Mouse (Mus musculus) forebrain, embryonic 13.5 days (tissue): ENCODE data around the gene Gm17604. TPM values are rescaled to one million over a fixed set of nuclear protein-coding genes. Genes with fewer than 3 reads are reported as not detected.

ENCODE experiments used
- ATAC-seq: fragments of 200-750 bp; cut with Nextera tagmentation; 2 replicates; pipeline ENCODE4 v1.8.0; 2017
- H3K27ac ChIP-seq: fragments of 300-500 bp; sonication (generic); 2 replicates; pipeline ENCODE4 v1.5.1; 2015; ENCODE audit warnings: inconsistent platforms, mild to moderate bottlenecking, moderate library complexity
- H3K27me3 ChIP-seq: fragments of 300-500 bp; sonication (generic); 2 replicates; pipeline ENCODE4 v1.6.1; 2015; ENCODE audit warnings: mild to moderate bottlenecking, inconsistent platforms
- H3K36me3 ChIP-seq: fragments of 300-500 bp; sonication (generic); 2 replicates; pipeline ENCODE4 v1.6.1; 2015; ENCODE audit warnings: mild to moderate bottlenecking, inconsistent platforms; ENCODE audit not compliant: poor library complexity, severe bottlenecking
- H3K4me1 ChIP-seq: fragments of 300-500 bp; sonication (generic); 2 replicates; pipeline ENCODE4 v1.6.1; 2015; ENCODE audit warnings: inconsistent platforms
- H3K4me2 ChIP-seq: fragments of 300-500 bp; sonication (generic); 2 replicates; pipeline ENCODE4 v1.6.1; 2015; ENCODE audit warnings: inconsistent platforms, mild to moderate bottlenecking, moderate library complexity
- H3K4me3 ChIP-seq: fragments of 300-500 bp; sonication (generic); 2 replicates; pipeline ENCODE4 v1.5.1; 2015; ENCODE audit warnings: mild to moderate bottlenecking, inconsistent platforms
- H3K9ac ChIP-seq: fragments of 300-500 bp; sonication (generic); 2 replicates; pipeline ENCODE4 v1.6.1; 2015; ENCODE audit warnings: mild to moderate bottlenecking, inconsistent platforms
- H3K9me3 ChIP-seq: fragments of 300-500 bp; sonication (generic); replicated peaks from 2 replicates; pipeline ENCODE4 v1.6.1; 2016; ENCODE audit warnings: inconsistent platforms
- WGBS: fragments of 180-500 bp; shearing (Covaris S2); methylation state at CpG from one replicate; pipeline ENCODE4 v1.1.7; 2015; 5-methylcytosine and 5-hydroxymethylcytosine counted together
- polyA plus RNA-seq: library from polyadenylated mRNA; unstranded; fragments of >200 nt; fragmentation: Nextera tagmentation; extraction: Ambion mirVana; gene quantifications from 2 replicates; pipeline ENCODE4 v1.2.1, GENCODE M21; 2015

Gene Gm17604
- polyA plus RNA-seq: not detected in 2 replicates

DNA sequence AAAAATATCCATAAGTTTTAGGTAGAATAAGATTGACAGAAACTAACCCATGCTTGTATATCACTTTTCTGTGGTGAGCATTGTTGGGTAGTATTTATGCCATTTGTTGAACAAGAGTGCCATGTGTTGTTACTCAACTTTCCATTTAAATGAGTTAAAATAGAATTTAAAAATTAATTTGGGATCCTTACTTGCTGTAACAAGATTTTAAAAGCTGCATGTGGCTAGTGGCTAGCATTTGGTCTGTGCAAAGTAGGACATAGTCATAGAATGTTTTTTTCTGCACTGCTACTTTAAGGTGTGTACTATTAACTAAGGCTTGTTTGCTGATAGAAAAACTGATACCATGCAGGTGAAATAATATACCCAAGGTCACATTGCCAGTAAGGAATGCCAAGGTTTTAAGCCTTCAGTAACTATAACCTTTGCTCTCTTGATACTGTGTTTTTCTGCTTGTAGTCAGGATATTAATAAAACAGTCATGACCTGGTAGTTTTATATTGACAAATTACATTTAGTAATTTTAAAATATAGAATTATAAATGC, at the start of gene Gm17604:
Gm17604 (minus strand) TSS at position 51 of the 546 bp plus-strand sequence.
- Histone ChIP-seq H3K36me3 (no peaks in the 10 kb centered on the region), H3K27ac (no peak within 1 kb of the TSS), H3K4me2 (no peak within 1 kb of the TSS), H3K9me3 (no peaks in the 10 kb centered on the region), H3K4me3 (no peak within 1 kb of the TSS), H3K4me1 (no peaks in the 10 kb centered on the region), H3K9ac (no peak within 1 kb of the TSS), H3K27me3 (peaks cover 3% of the 10 kb centered on the region; the same call in 1 of the 2 replicates)
- no peak for ATAC-seq

DNA sequence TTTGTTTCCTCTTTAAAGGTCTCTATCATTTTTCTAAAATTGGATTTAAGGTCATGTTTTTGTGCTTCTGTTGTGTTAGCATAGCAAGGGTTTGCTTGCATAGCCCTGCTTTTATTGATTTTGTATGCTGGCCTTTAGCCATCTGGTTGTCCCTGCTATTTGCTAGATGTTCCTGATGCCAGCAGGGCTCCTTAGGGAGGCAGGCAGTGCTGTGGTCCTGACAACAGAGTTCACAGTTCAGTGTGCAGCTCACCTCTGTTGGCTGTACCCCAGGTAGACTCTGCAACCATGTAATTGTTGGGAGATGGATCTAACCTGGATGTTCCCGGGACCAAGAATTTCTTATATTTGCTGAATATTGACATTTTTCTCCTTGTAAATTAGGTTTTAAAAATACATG, 45.3 kb upstream of the Gm17604 start:
- no peaks in the 10 kb centered on the region for H3K9me3 ChIP-seq
- no peaks in the 10 kb centered on the region for H3K4me1 ChIP-seq
- H3K4me3 ChIP-seq: no peak overlapping the region
- no peak overlapping the region for H3K9ac ChIP-seq
- no peak for ATAC-seq
- H3K4me2 ChIP-seq: no peak overlapping the region
- 89% methylated on average over 1 of the region's 1 CpGs for WGBS
- no peaks in the 10 kb centered on the region for H3K27me3 ChIP-seq
- H3K36me3 ChIP-seq: no peaks in the 10 kb centered on the region
- H3K27ac ChIP-seq: no peak overlapping the region

DNA sequence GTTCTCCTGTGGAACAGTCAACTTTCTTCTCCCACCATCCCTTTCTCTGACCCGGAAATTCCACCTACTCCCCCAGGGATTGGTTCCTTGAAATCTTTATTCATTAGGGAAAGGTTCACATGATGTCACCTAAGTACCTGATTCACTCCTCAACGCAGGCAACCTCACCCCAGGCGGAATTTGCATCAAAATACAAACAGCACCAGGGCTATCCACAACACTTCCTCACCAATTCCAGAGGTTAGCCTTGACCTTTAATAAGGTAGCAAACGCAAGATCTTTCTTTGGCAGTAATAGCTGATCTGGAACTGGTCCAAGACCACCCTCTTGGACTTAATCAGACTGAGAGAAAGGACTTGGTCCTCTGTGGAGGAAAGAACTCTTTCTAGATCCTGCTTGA, 1.5 kb downstream of the Gm17604 start:
- H3K27ac ChIP-seq: no peak overlapping the region
- H3K4me3 ChIP-seq: no peak overlapping the region
- no peaks in the 10 kb centered on the region for H3K4me1 ChIP-seq
- H3K27me3 ChIP-seq: peaks cover 3% of the 10 kb centered on the region; the same call in 1 of the 2 replicates
- H3K9me3 ChIP-seq: no peaks in the 10 kb centered on the region
- H3K9ac ChIP-seq: no peak overlapping the region
- no peak overlapping the region for H3K4me2 ChIP-seq
- no peak for ATAC-seq
- H3K36me3 ChIP-seq: no peaks in the 10 kb centered on the region
- 28% methylated on average over 4 of the region's 4 CpGs for WGBS

DNA sequence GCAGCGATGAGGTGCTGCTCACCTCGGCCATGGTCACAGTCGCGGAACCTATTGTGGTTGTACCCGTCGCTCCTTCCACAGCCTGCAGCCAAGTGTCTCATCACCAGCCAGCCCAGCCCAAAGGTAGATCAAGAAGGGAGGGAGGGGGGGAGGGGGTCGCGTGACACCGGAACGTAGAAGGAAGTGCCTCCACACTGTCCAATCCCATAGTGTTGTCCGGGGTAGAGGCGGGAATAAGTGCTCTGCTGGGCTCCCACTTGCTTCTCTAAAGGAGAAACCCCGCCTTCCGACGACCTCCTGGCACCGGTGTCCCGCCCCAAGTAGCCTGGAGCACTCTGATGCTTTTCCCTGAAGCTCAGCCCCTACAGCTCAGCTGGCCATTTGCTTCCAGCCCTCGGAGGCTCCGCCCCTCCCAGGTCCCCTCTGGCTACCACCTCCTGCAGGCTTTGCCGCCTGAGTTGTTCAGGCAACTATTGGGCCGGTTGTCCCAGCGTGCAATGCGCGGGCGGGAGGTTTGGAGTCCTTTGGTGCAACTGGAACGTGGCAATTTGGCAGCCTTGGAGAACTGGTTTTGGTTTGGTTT, 24.3 kb downstream of the Gm17604 start, which contains the start of the genes Mospd2 and Fancb:
Mospd2 (minus strand) TSS at position 183 of the 583 bp plus-strand sequence.
Fancb (plus strand) TSS at position 400 of the 583 bp plus-strand sequence.
- H3K9me3 ChIP-seq: no peaks in the 10 kb centered on the region
- peak within 1 kb of the TSS; percentile 65 for H3K9ac ChIP-seq
- H3K27ac ChIP-seq: peak within 1 kb of the TSS; percentile 48; the same call in 1 of the 2 replicates
- peaks cover 11% of the 10 kb centered on the region for H3K4me1 ChIP-seq
- H3K4me3 ChIP-seq: peak within 1 kb of the TSS; percentile 52
- peak within 1 kb of the TSS; percentile 58 for H3K4me2 ChIP-seq
- H3K27me3 ChIP-seq: no peaks in the 10 kb centered on the region
- ATAC-seq: peak; percentile 100
- 12% methylated on average over 24 of the region's 26 CpGs for WGBS
- no peaks in the 10 kb centered on the region for H3K36me3 ChIP-seq

DNA sequence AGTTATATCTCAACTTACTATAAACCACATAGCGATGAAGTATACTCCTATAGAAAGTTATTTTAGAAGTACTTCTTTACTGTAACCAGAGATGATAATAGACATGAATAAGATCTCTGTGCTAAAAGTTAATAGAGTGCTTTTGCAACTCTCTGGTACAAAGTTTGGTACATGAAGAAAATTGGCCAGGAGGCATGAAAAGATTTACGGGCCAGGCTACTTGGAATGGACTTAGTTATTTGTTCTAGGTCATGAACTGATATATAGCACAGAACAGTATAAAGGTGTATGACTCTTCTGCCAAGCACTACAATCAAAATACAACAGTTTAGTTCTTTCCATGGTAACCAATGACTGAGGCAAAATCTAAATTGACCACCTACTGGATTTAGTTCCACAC, 25.8 kb downstream of the Gm17604 start:
- H3K9ac ChIP-seq: no peak overlapping the region
- H3K9me3 ChIP-seq: no peaks in the 10 kb centered on the region
- no peak overlapping the region for H3K4me3 ChIP-seq
- no peak for ATAC-seq
- H3K4me1 ChIP-seq: peaks cover 11% of the 10 kb centered on the region
- peak overlapping the region; percentile 58; the same call in 1 of the 2 replicates for H3K4me2 ChIP-seq
- WGBS: 97% methylated on average over 2 of the region's 2 CpGs
- no peaks in the 10 kb centered on the region for H3K36me3 ChIP-seq
- H3K27ac ChIP-seq: no peak overlapping the region
- no peaks in the 10 kb centered on the region for H3K27me3 ChIP-seq

- Histone ChIP-seq H3K27ac (no peak overlapping the region), H3K36me3 (no peaks in the 10 kb centered on the region), H3K9me3 (no peaks in the 10 kb centered on the region), H3K4me2 (no peak overlapping the region), H3K4me3 (no peak overlapping the region), H3K9ac (no peak overlapping the region), H3K27me3 (no peaks in the 10 kb centered on the region), H3K4me1 (no peaks in the 10 kb centered on the region)
- 62% methylated on average over 3 of the region's 3 CpGs for WGBS
- ATAC-seq: no peak
These were observed 33.4 kb downstream of the Gm17604 start for GRCm38 (mm10) chrX:164971206-164971605.

DNA sequence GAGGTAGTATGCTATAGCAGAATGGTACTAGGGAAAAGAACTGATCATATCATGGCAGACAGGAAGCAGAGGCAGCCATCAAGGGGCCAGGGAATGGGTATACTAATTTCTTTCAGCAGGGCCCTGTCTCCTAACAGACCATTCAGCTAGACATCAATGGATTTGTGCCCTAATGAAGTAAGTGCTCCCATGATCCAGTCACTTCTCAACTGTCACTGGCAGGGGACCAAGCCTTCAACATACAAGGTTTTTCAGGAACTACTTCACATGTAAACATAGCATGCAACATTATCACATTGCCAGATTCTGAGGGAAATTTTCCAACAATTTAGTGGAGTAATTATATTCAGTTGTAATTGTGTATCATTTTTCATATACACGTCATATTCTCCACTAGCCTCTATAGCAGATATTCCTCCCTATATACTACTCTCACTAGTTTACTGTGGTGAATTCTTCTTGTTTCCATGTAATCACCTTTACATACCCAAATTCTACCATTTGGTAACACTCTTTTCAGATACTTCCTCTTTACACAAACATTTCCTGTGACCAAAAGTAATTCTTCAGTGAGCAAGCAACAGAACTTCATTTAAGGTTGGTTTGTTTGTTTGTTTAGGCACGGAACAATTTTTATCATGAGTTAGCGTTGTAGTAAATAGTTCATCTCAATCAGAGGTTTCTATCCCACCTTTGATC, 38.7 kb downstream of the Gm17604 start:
- no peak for ATAC-seq

More for the DNA sequence above, 38.7 kb downstream of the Gm17604 start:
- Histone ChIP-seq H3K4me1 (no peaks in the 10 kb centered on the region), H3K9me3 (no peaks in the 10 kb centered on the region), H3K4me3 (no peak overlapping the region), H3K27me3 (no peaks in the 10 kb centered on the region), H3K27ac (no peak overlapping the region), H3K4me2 (no peak overlapping the region), H3K9ac (no peak overlapping the region), H3K36me3 (no peaks in the 10 kb centered on the region)
- WGBS: 88% methylated on average over 3 of the region's 3 CpGs

Other genes starting within 250 kb of the Gm17604 start
- 15.1 and 15.6 TPM in 2 replicates for gene Mospd2, start 24.5 kb downstream of the Gm17604 start, polyA plus RNA-seq
- 7.2 and 7.7 TPM in 2 replicates for gene Fancb, start 24.2 kb downstream of the Gm17604 start, polyA plus RNA-seq